Mouse (Mus musculus): ENCODE data around the gene Gm17657. TPM values are rescaled to one million over a fixed set of nuclear protein-coding genes. Genes with fewer than 3 reads are reported as not detected.

Gm17657 gene
- polyA plus RNA-seq, 1 experiment from 2014 or later: not detected

DNA sequence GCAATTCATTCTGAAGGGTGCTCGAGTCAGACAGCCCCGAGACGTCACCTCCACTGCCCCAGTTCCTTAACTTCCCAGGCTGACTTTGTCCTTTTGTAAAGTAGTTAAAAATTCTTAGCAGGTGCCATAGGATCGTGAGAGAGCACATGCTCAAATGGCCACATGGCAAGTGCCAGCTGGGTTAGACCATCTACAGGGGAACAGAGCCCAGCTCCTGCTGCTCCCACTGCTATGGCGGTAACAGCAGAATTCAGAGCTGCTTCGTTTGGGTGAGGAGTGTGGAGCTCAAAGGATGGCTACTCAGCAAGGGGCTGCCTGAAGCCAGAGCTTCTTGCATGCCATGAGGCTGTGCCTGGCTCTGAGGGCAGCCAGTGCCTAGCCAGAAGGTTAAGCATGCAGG is 20.4 kb upstream of the Gm17657 start:
- Histone ChIP-seq H3K36me3 (peaks cover 79% of the 10 kb centered on the region), H3K4me3 (no peak overlapping the region), H3K9me3 (no peaks in the 10 kb centered on the region), H3K4me1 (no peaks in the 10 kb centered on the region; the same call in 1 of the 2 replicates), H3K27ac (no peak overlapping the region), H3K4me2 (no peak overlapping the region), H3K27me3 (no peaks in the 10 kb centered on the region), H3K9ac (no peak overlapping the region)
- 82% methylated on average over 6 of the region's 6 CpGs for WGBS
- ATAC-seq (ENCODE audit: insufficient number of reproducible peaks, insufficient read depth, low FRiP score, low TSS enrichment, low read depth): no peak

DNA sequence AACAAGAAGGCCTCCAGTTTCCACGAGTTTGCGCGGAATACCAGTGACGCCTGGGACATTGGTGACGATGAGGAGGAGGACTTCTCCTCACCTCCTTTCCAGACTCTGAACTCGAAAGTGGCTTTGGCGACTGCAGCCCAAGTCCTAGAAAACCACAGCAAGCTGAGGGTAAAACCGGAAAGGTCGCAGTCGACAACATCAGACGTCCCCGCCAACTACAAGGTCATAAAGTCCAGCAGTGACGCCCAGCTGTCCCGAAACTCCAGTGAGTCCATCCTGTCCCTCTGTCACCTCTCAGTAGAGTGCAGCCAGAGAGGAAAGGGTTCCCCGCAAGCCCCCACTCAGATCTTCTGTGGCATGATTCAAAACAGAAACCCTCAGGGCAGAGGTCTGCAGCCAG is 19.0 kb upstream of the Gm17657 start:
- no peak overlapping the region for H3K4me3 ChIP-seq
- peaks cover 75% of the 10 kb centered on the region for H3K36me3 ChIP-seq

DNA sequence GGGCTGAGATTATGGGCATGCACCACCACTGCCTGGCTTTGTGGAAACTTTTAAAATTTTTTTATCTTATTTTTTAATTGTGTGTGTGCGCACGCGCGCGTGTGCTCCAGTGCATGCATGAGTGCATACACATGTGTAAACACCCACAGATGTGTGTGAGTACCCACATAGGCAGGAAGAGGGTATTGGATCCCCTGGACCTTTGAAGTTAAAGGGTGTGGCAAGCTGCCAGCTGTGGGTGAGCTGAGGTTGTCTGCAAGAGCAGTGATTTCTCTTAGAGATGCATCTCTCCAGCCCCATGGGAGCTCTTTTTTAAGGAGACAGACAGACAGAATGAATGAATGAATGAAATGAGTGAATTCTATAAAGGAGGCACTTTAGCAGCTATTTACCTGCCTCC is 16.1 kb upstream of the Gm17657 start:
- Histone ChIP-seq H3K4me3 (no peak overlapping the region), H3K27me3 (no peaks in the 10 kb centered on the region), H3K36me3 (peaks cover 46% of the 10 kb centered on the region), H3K4me1 (no peaks in the 10 kb centered on the region; the same call in 1 of the 2 replicates), H3K9ac (no peak overlapping the region), H3K27ac (no peak overlapping the region), H3K4me2 (no peak overlapping the region), H3K9me3 (no peaks in the 10 kb centered on the region)
- ATAC-seq (ENCODE audit: insufficient number of reproducible peaks, insufficient read depth, low FRiP score, low TSS enrichment, low read depth): no peak
- WGBS: 91% methylated on average over 5 of the region's 5 CpGs

More for the DNA sequence above, 19.0 kb upstream of the Gm17657 start:
- no peak overlapping the region for H3K27ac ChIP-seq
- no peaks in the 10 kb centered on the region for H3K27me3 ChIP-seq
- H3K9ac ChIP-seq: no peak overlapping the region
- no peak overlapping the region for H3K4me2 ChIP-seq
- no peak for ATAC-seq (ENCODE audit: insufficient number of reproducible peaks, insufficient read depth, low FRiP score, low TSS enrichment, low read depth)
- WGBS: 88% methylated on average over 15 of the region's 15 CpGs
- H3K9me3 ChIP-seq: no peaks in the 10 kb centered on the region
- H3K4me1 ChIP-seq: no peaks in the 10 kb centered on the region; the same call in 1 of the 2 replicates

GRCm38 (mm10) chr17:29558476-29558875 is 9.0 kb upstream of the Gm17657 start:
- Histone ChIP-seq H3K27ac (no peak overlapping the region), H3K4me2 (no peak overlapping the region), H3K9me3 (peaks cover 3% of the 10 kb centered on the region; the same call in 1 of the 2 replicates), H3K9ac (no peak overlapping the region), H3K27me3 (no peaks in the 10 kb centered on the region), H3K4me1 (no peaks in the 10 kb centered on the region), H3K36me3 (peaks cover 30% of the 10 kb centered on the region), H3K4me3 (no peak overlapping the region)
- 61% methylated on average over 5 of the region's 5 CpGs for WGBS
- ATAC-seq (ENCODE audit: insufficient number of reproducible peaks, insufficient read depth, low FRiP score, low TSS enrichment, low read depth): no peak

DNA sequence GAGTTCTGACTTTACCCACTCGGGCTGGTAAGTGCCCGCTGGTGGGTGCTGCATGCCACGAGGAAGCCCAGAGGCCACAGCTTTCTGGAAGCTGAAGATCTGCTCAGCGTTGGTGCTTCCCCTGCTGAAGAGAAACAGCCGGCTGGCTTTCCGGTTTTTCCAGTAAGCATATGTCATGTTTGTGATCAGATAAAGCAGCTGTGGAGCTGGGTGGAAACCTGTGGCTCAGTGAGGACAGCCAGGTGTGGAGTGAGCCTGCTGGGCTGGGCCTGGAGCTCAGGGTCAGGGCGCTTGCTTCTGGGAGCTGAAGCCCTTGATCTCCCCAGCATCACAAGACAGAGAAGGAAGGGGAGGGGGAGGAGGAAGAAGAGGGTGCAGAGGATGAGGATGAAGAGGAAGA is 7.5 kb upstream of the Gm17657 start:
- H3K9me3 ChIP-seq: peaks cover 3% of the 10 kb centered on the region; the same call in 1 of the 2 replicates
- no peak overlapping the region for H3K4me3 ChIP-seq
- H3K27ac ChIP-seq: no peak overlapping the region; the same call in 1 of the 2 replicates
- no peaks in the 10 kb centered on the region for H3K27me3 ChIP-seq
- ATAC-seq (ENCODE audit: insufficient number of reproducible peaks, insufficient read depth, low FRiP score, low TSS enrichment, low read depth): no peak
- no peak overlapping the region for H3K9ac ChIP-seq
- 76% methylated on average over 7 of the region's 7 CpGs for WGBS
- H3K36me3 ChIP-seq: peaks cover 35% of the 10 kb centered on the region
- no peak overlapping the region for H3K4me2 ChIP-seq
- H3K4me1 ChIP-seq: no peaks in the 10 kb centered on the region

DNA sequence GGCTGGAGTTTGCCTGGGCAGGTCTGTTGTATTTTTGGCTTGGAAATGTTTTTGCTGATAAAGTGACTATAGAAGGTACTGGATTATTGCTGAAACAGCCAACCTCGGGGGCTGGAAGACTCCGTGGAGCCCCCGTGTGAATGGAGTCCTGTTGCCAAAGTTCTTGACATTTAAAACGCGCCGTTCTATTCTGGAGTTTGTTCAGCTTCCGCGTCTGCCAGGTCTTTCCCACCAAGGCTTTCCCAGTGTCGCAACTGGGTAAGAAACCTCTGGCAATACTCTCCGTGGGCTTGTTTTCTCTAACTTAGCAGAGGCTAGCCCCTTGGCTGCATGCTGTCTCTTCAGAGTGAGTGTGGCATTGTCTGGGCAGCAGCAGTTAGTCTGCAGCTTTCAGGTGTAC is 7.0 kb upstream of the Gm17657 start:
- no peak overlapping the region for H3K4me2 ChIP-seq
- H3K4me3 ChIP-seq: no peak overlapping the region
- no peak overlapping the region; the same call in 1 of the 2 replicates for H3K27ac ChIP-seq
- H3K27me3 ChIP-seq: no peaks in the 10 kb centered on the region
- no peak for ATAC-seq (ENCODE audit: insufficient number of reproducible peaks, insufficient read depth, low FRiP score, low TSS enrichment, low read depth)
- no peak overlapping the region for H3K9ac ChIP-seq
- 92% methylated on average over 10 of the region's 10 CpGs for WGBS
- peaks cover 35% of the 10 kb centered on the region for H3K36me3 ChIP-seq
- H3K4me1 ChIP-seq: 0 out of 2 replicates have a peak, but pooled peaks cover 1% of the 10 kb centered on the region
- H3K9me3 ChIP-seq: peaks cover 3% of the 10 kb centered on the region; the same call in 1 of the 2 replicates

DNA sequence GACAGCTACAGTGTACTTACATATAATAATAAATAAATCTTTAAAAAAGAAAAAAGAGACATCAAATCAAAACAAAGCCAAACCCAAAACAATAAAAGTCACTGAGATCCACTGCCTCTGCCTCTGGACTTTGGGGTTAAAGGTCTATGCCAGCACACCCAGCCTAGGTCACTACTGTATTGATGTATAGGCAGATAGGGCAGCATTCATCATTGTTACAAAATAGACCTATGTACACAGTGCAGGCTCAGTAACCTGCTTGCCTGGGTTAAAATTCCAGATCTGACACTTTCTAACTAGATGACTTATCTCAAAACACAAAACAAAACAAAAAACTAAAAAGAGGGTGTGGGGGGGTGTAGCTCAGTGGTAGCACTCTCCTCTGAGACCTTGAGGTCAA is 4.7 kb upstream of the Gm17657 start:
- no peak overlapping the region for H3K27ac ChIP-seq
- no peak for ATAC-seq (ENCODE audit: insufficient number of reproducible peaks, insufficient read depth, low FRiP score, low TSS enrichment, low read depth)
- no peaks in the 10 kb centered on the region for H3K9me3 ChIP-seq
- no peaks in the 10 kb centered on the region for H3K27me3 ChIP-seq
- peaks cover 26% of the 10 kb centered on the region for H3K36me3 ChIP-seq
- H3K4me3 ChIP-seq: no peak overlapping the region
- H3K9ac ChIP-seq: no peak overlapping the region
- H3K4me2 ChIP-seq: no peak overlapping the region
- peaks cover 17% of the 10 kb centered on the region for H3K4me1 ChIP-seq

- ATAC-seq (ENCODE audit: insufficient number of reproducible peaks, insufficient read depth, low FRiP score, low TSS enrichment, low read depth): no peak
- H3K36me3 ChIP-seq: peaks cover 18% of the 10 kb centered on the region
- H3K4me3 ChIP-seq: no peak within 1 kb of the TSS
- H3K4me1 ChIP-seq: peaks cover 19% of the 10 kb centered on the region
- H3K27me3 ChIP-seq: no peaks in the 10 kb centered on the region
- 91% methylated on average over 5 of the region's 5 CpGs for WGBS
- no peaks in the 10 kb centered on the region for H3K9me3 ChIP-seq
- no peak within 1 kb of the TSS for H3K27ac ChIP-seq
- peak within 1 kb of the TSS; percentile 98; the same call in 1 of the 2 replicates for H3K4me2 ChIP-seq
- H3K9ac ChIP-seq: no peak within 1 kb of the TSS
Measured at GRCm38 (mm10) chr17:29552162-29552732, 2.8 kb upstream of the Gm17657 start, which contains the start of gene Tmem217. Tmem217 (minus strand) TSS chr17:29552385.

- WGBS: 59% methylated on average over 6 of the region's 6 CpGs
- no peak for ATAC-seq (ENCODE audit: insufficient number of reproducible peaks, insufficient read depth, low FRiP score, low TSS enrichment, low read depth)
- H3K4me2 ChIP-seq: peak overlapping the region; percentile 98
Measured at GRCm38 (mm10) chr17:29551019-29551418, 1.6 kb upstream of the Gm17657 start.

GRCm38 (mm10) chr17:29548994-29549393 is 444 bp downstream of the Gm17657 start:
- no peak for ATAC-seq (ENCODE audit: insufficient number of reproducible peaks, insufficient read depth, low FRiP score, low TSS enrichment, low read depth)
- Histone ChIP-seq H3K36me3 (0 out of 2 replicates have a peak, but pooled peaks cover 6% of the 10 kb centered on the region), H3K9ac (no peak overlapping the region), H3K27ac (no peak overlapping the region), H3K27me3 (no peaks in the 10 kb centered on the region), H3K4me1 (peaks cover 19% of the 10 kb centered on the region), H3K9me3 (no peaks in the 10 kb centered on the region), H3K4me3 (peak overlapping the region; percentile 97; the same call in 1 of the 2 replicates), H3K4me2 (peak overlapping the region; percentile 98)
- 54% methylated on average over 8 of the region's 8 CpGs for WGBS

More at GRCm38 (mm10) chr17:29551019-29551418, 1.6 kb upstream of the Gm17657 start:
- H3K27ac ChIP-seq: no peak overlapping the region
- H3K9me3 ChIP-seq: no peaks in the 10 kb centered on the region
- H3K4me1 ChIP-seq: peaks cover 19% of the 10 kb centered on the region
- H3K27me3 ChIP-seq: no peaks in the 10 kb centered on the region
- 0 out of 2 replicates have a peak, but pooled peaks cover 11% of the 10 kb centered on the region for H3K36me3 ChIP-seq
- H3K4me3 ChIP-seq: peak overlapping the region; percentile 97; the same call in 1 of the 2 replicates
- no peak overlapping the region for H3K9ac ChIP-seq

DNA sequence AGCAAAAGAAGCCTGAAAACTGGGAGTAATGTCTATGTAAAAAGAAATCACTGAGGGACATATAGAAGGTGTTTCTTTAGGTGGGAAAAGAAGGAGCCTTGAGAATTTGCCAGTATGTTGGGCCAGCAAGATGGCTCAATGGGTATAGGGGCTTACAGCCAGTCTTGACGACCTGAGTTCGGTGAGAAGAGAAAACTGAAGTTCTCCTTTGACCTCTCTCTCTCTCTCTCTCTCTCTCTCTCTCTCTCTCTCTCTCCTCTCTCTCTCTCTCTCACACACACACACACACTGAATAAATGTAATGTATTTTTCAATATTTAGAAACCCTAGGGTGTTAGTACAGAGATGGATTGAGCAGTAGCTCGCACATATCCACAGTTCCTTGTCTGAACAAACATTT is 944 bp downstream of the Gm17657 start:
- Histone ChIP-seq H3K9ac (no peak overlapping the region), H3K9me3 (no peaks in the 10 kb centered on the region), H3K36me3 (0 out of 2 replicates have a peak, but pooled peaks cover 6% of the 10 kb centered on the region), H3K4me1 (peaks cover 19% of the 10 kb centered on the region), H3K27ac (no peak overlapping the region), H3K4me3 (no peak overlapping the region), H3K27me3 (no peaks in the 10 kb centered on the region), H3K4me2 (no peak overlapping the region)
- WGBS: 77% methylated on average over 3 of the region's 3 CpGs
- no peak for ATAC-seq (ENCODE audit: insufficient number of reproducible peaks, insufficient read depth, low FRiP score, low TSS enrichment, low read depth)

DNA sequence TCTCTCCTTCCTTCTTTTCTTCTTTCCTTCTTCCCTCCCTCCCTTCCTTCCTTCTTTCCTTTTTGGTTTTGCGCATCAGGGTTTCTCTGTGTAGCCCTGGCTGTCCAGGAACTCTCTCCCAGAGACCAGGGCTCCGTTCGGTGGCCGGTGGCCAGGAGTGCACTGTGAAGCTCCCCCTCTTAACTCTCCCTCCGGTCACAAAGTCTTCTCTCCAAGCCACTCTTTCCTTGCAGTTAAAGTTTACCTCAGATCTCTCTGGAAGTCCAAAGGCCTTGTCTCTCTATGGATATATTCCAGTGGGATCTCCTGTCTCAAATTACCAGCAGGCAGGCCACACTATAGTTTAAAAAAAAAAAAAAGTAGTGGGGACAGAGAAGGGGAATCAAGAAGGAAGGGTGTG is 4.2 kb downstream of the Gm17657 start:
- Histone ChIP-seq H3K9me3 (no peaks in the 10 kb centered on the region), H3K27ac (no peak overlapping the region), H3K36me3 (no peaks in the 10 kb centered on the region), H3K9ac (no peak overlapping the region), H3K4me3 (no peak overlapping the region), H3K4me1 (peaks cover 6% of the 10 kb centered on the region), H3K27me3 (no peaks in the 10 kb centered on the region), H3K4me2 (no peak overlapping the region)
- ATAC-seq (ENCODE audit: insufficient number of reproducible peaks, insufficient read depth, low FRiP score, low TSS enrichment, low read depth): no peak
- 89% methylated on average over 5 of the region's 5 CpGs for WGBS
